Comparison of ENCODE assay signal across 27 mouse cellular contexts in genomic region chr17:23760231-23760630, GRCm38 (mm10). TPM values are rescaled to one million over a fixed set of nuclear protein-coding genes. Genes with fewer than 3 reads are reported as not detected.
"Had no signal": no experiment of that assay in that cellular context is flagged by ENCODE, and none has a peak within 500 bp of the region (broad histone marks: within the 10 kb centered on the region; RNA-seq: fewer than 3 reads in every experiment).

No protein-coding gene starts in this region.

- DNase-seq: gastrocnemius, postnatal 14 days; gastrocnemius, postnatal 36 days; heart, adult 11 months; heart, adult 2 months; heart, postnatal 14 days; heart, postnatal 36 days; kidney, adult 11 months; kidney, postnatal 14 days; kidney, postnatal 36 days; layer of hippocampus, adult 9-11 months; layer of hippocampus, postnatal 36 days; left cerebral cortex, postnatal 4 days had no signal

- H3K27me3 ChIP-seq: heart, embryonic 13.5 days; heart, embryonic 15.5 days; hindbrain, embryonic 13.5 days; hindbrain, embryonic 15.5 days; kidney, embryonic 15.5 days; limb, embryonic 13.5 days; limb, embryonic 15.5 days had no signal

- ATAC-seq: hindbrain, postnatal 0 days; intestine, embryonic 16.5 days had no signal

- H3K9me3 ChIP-seq: heart, embryonic 13.5 days; heart, embryonic 15.5 days; hindbrain, embryonic 13.5 days; hindbrain, embryonic 15.5 days; kidney, embryonic 15.5 days; limb, embryonic 13.5 days; limb, embryonic 15.5 days had no signal

- H3K27ac ChIP-seq: heart, adult 2 months; heart, embryonic 13.5 days; heart, embryonic 15.5 days; hindbrain, embryonic 13.5 days; hindbrain, embryonic 15.5 days; hindbrain, postnatal 0 days; kidney, embryonic 15.5 days; kidney, postnatal 0 days; limb, embryonic 13.5 days; limb, embryonic 15.5 days had no signal

- H3K9ac ChIP-seq: heart, embryonic 13.5 days; heart, embryonic 15.5 days; hindbrain, embryonic 13.5 days; hindbrain, embryonic 15.5 days; kidney, embryonic 15.5 days; limb, embryonic 13.5 days; limb, embryonic 15.5 days had no signal

- H3K4me2 ChIP-seq: heart, embryonic 11.5 days; heart, embryonic 13.5 days; heart, embryonic 15.5 days; hindbrain, embryonic 13.5 days; hindbrain, embryonic 15.5 days; kidney, embryonic 15.5 days; limb, embryonic 13.5 days; limb, embryonic 15.5 days had no signal

- H3K4me3 ChIP-seq: heart, adult 2 months; heart, embryonic 13.5 days; heart, embryonic 15.5 days; hindbrain, embryonic 13.5 days; hindbrain, embryonic 15.5 days; kidney, embryonic 15.5 days; limb, embryonic 13.5 days; limb, embryonic 15.5 days had no signal

- H3K4me1 ChIP-seq: heart, embryonic 13.5 days; heart, embryonic 15.5 days; hindbrain, embryonic 15.5 days; kidney, embryonic 15.5 days; limb, embryonic 13.5 days; limb, embryonic 15.5 days had no signal

RNA-seq across cellular contexts. Expression of gene Kremen2, which starts 14.6 kb away (rescaled TPM):
- total RNA-seq: gastrocnemius, adult 18-20 months; gastrocnemius, adult 8-10 months; gastrocnemius, postnatal 14 days; gastrocnemius, postnatal 36 days; heart, adult 2 months; heart, postnatal 14 days; heart, postnatal 36 days; hematopoietic stem cell, adult 5-6 weeks had no signal
- polyA plus RNA-seq: heart, postnatal 0 days had no signal

RNA-seq across cellular contexts. Expression of gene Flywch2, which starts 25.6 kb away (rescaled TPM):
- total RNA-seq: gastrocnemius, adult 18-20 months; gastrocnemius, adult 8-10 months had no signal
